In the genomic region with DNA sequence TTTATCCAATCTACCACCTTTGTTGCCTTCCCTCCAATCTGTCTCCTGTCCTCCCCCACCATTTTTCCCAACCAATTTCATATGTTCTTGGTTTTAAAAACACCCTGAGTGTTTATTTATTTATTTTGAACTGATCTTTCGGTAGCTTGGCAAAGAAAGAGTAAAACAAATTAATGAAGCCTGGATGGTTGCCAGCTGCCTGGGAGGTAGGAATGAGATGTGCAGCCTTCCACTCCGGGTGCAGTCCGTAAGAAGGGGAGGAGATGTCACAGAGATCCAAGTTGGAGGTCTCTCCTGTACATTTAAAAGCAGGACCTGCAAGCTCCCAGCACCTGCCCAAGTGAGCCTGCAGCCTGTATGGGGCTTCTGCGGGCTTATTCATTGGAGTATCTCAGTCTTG, we compare ENCODE assay signal across 21 mouse cellular contexts.
A peak's percentile ranks its signal among the peaks of the same experiment; 100 is the strongest.
DNase-seq lines count a peak whose midpoint lies in the region; ATAC-seq lines count a peak whose summit lies in the region.
"Had no signal": no experiment of that assay in that cellular context is flagged by ENCODE, and none has a peak within 500 bp of the region (broad histone marks: within the 10 kb centered on the region; RNA-seq: fewer than 3 reads in every experiment).

No protein-coding gene starts in this region.

- intact Hi-C loops in gastrocnemius, postnatal 36 days (cut with DNase I), result no loop called here

- H3K36me3 ChIP-seq in hindbrain, embryonic 14.5 days (replicated peaks; ENCODE audit: control insufficient read depth, insufficient read depth), result no peaks in the 10 kb centered on the region
- H3K36me3 ChIP-seq in hindbrain, embryonic 13.5 days, result no peaks in the 10 kb centered on the region
- no peaks in the 10 kb centered on the region for H3K36me3 ChIP-seq in neural tube, embryonic 15.5 days
- H3K36me3 ChIP-seq: forebrain, embryonic 12.5 days; midbrain, embryonic 10.5 days had no signal

- no peak overlapping the region for H3K4me2 ChIP-seq in hindbrain, embryonic 14.5 days (replicated peaks)
- H3K4me2 ChIP-seq in hindbrain, embryonic 13.5 days, result no peak overlapping the region
- H3K4me2 ChIP-seq in neural tube, embryonic 15.5 days, result no peak overlapping the region
- H3K4me2 ChIP-seq: forebrain, embryonic 12.5 days had no signal

- no peak for ATAC-seq in hindbrain, embryonic 14.5 days (ENCODE audit: low FRiP score)
- no peak for ATAC-seq in hindbrain, embryonic 13.5 days (ENCODE audit: low FRiP score)
- ATAC-seq in neural tube, embryonic 15.5 days (ENCODE audit: low FRiP score), result no peak
- ATAC-seq: activated CD4-positive, CD25-positive, alpha-beta regulatory T cell, adult 4 months; Patski had no signal

- H3K4me1 ChIP-seq in hindbrain, embryonic 14.5 days (replicated peaks; ENCODE audit: control insufficient read depth, insufficient read depth, low read length), result peaks cover 6% of the 10 kb centered on the region; the same call in 1 of the 2 replicates
- peaks cover 5% of the 10 kb centered on the region for H3K4me1 ChIP-seq in hindbrain, embryonic 13.5 days (replicated peaks)
- H3K4me1 ChIP-seq in neural tube, embryonic 15.5 days, result peaks cover 17% of the 10 kb centered on the region
- H3K4me1 ChIP-seq: forebrain, embryonic 12.5 days; midbrain, embryonic 10.5 days had no signal

- peak; percentile 48 for DNase-seq in hindbrain, embryonic 14.5 days (ENCODE audit: low spot score)
- DNase-seq in kidney, postnatal 36 days, result peak; percentile 7 to 35
- DNase-seq in kidney, adult 11 months, result no peak
- peak; percentile 50 for DNase-seq in testis, postnatal 10 days (ENCODE audit: low spot score)
- no peak for DNase-seq in testis, postnatal 14 days (ENCODE audit: low spot score)
- no peak for DNase-seq in gastrocnemius, postnatal 36 days
- DNase-seq: B cell, adult 2 months; embryo, embryonic 11 days; gastrocnemius, postnatal 14 days; layer of hippocampus, postnatal 36 days; lung, adult 18-20 months; lung, postnatal 36 days; right cerebral cortex, postnatal 25 days; thymus, postnatal 36 days had no signal

- H3K4me3 ChIP-seq in hindbrain, embryonic 14.5 days (replicated peaks; ENCODE audit: low read length), result no peak overlapping the region
- no peak overlapping the region for H3K4me3 ChIP-seq in hindbrain, embryonic 13.5 days
- H3K4me3 ChIP-seq in neural tube, embryonic 15.5 days (replicated peaks), result no peak overlapping the region
- H3K4me3 ChIP-seq: forebrain, embryonic 12.5 days; midbrain, embryonic 10.5 days had no signal

- H3K27me3 ChIP-seq in hindbrain, embryonic 14.5 days (ENCODE audit: control insufficient read depth, insufficient read depth, low read length), result no peaks in the 10 kb centered on the region
- no peaks in the 10 kb centered on the region for H3K27me3 ChIP-seq in hindbrain, embryonic 13.5 days
- no peaks in the 10 kb centered on the region for H3K27me3 ChIP-seq in neural tube, embryonic 15.5 days (replicated peaks)
- H3K27me3 ChIP-seq: forebrain, embryonic 12.5 days; Patski had no signal

- 47% methylated on average over 4 of the region's 4 CpGs for WGBS in hindbrain, embryonic 14.5 days
- 58% methylated on average over 4 of the region's 4 CpGs for WGBS in hindbrain, embryonic 13.5 days
- 36% methylated on average over 4 of the region's 4 CpGs for WGBS in neural tube, embryonic 15.5 days

- H3K9ac ChIP-seq in hindbrain, embryonic 14.5 days, result no peak overlapping the region
- no peak overlapping the region for H3K9ac ChIP-seq in hindbrain, embryonic 13.5 days
- H3K9ac ChIP-seq in neural tube, embryonic 15.5 days (replicated peaks), result no peak overlapping the region
- H3K9ac ChIP-seq: forebrain, embryonic 12.5 days had no signal

- H3K27ac ChIP-seq in hindbrain, embryonic 14.5 days, result no peak overlapping the region
- no peak overlapping the region for H3K27ac ChIP-seq in hindbrain, embryonic 13.5 days
- H3K27ac ChIP-seq in neural tube, embryonic 15.5 days (replicated peaks), result peak overlapping the region; percentile 72
- H3K27ac ChIP-seq: forebrain, embryonic 12.5 days; midbrain, embryonic 10.5 days; stomach, postnatal 0 days had no signal

- no peaks in the 10 kb centered on the region for H3K9me3 ChIP-seq in hindbrain, embryonic 14.5 days (ENCODE audit: control insufficient read depth, low read length)
- H3K9me3 ChIP-seq in hindbrain, embryonic 13.5 days, result no peaks in the 10 kb centered on the region
- H3K9me3 ChIP-seq in neural tube, embryonic 15.5 days (replicated peaks), result no peaks in the 10 kb centered on the region
- H3K9me3 ChIP-seq: forebrain, embryonic 12.5 days; midbrain, embryonic 10.5 days had no signal

Comparison
In these comparisons a context has a peak if more than half of its experiments do, and no peak if none do; other contexts are left out.
1. DNase-seq: peak in hindbrain, embryonic 14.5 days (single experiment), kidney, postnatal 36 days (2 of 2) and testis, postnatal 10 days (single experiment); none in kidney, adult 11 months (single experiment), testis, postnatal 14 days (single experiment) and gastrocnemius, postnatal 36 days (0 of 2).